Mouse (Mus musculus) hindbrain, embryonic 15.5 days (tissue): ENCODE results near the gene Tmc8. TPM values are rescaled to one million over a fixed set of nuclear protein-coding genes. Genes with fewer than 3 reads are reported as not detected.
"Not testable (repeated sequence)": the region's sequence is repeated elsewhere in the genome, so short reads cannot be mapped to it uniquely, and the experiment has no call there.

Experiments used
- ATAC-seq: fragments of 200-750 bp; cut with Nextera tagmentation; 2 replicates; pipeline ENCODE4 v1.8.0; 2017; ENCODE audit warnings: low read depth, moderate number of reproducible peaks, moderate TSS enrichment; ENCODE audit not compliant: low FRiP score
- H3K27ac ChIP-seq: fragments of 300-500 bp; sonication (generic); replicated peaks from 2 replicates; pipeline ENCODE4 v1.5.1; 2015; ENCODE audit warnings: mild to moderate bottlenecking, inconsistent platforms
- H3K27me3 ChIP-seq: fragments of 300-500 bp; sonication (generic); 2 replicates; pipeline ENCODE4 v1.6.1; 2015; ENCODE audit warnings: control low read depth, inconsistent platforms
- H3K36me3 ChIP-seq: fragments of 300-500 bp; sonication (generic); 2 replicates; pipeline ENCODE4 v1.6.1; 2015; ENCODE audit warnings: control low read depth, inconsistent platforms
- H3K4me1 ChIP-seq: fragments of 300-500 bp; sonication (generic); replicated peaks from 2 replicates; pipeline ENCODE4 v1.6.1; 2015; ENCODE audit warnings: control low read depth, inconsistent platforms
- H3K4me2 ChIP-seq: fragments of 300-500 bp; sonication (generic); 2 replicates; pipeline ENCODE4 v1.6.1; 2015; ENCODE audit warnings: moderate library complexity, mild to moderate bottlenecking, inconsistent platforms
- H3K4me3 ChIP-seq: fragments of 300-500 bp; sonication (generic); 2 replicates; pipeline ENCODE4 v1.5.1; 2015; ENCODE audit warnings: mild to moderate bottlenecking, inconsistent platforms
- H3K9ac ChIP-seq: fragments of 300-500 bp; sonication (generic); 2 replicates; pipeline ENCODE4 v1.6.1; 2015; ENCODE audit warnings: inconsistent platforms
- H3K9me3 ChIP-seq: fragments of 300-500 bp; sonication (generic); 2 replicates; pipeline ENCODE4 v1.6.1; 2016; ENCODE audit warnings: control low read depth, inconsistent platforms
- WGBS: fragments of 180-500 bp; shearing (Covaris S2); methylation state at CpG from one replicate; pipeline ENCODE4 v1.1.7; 2015; 5-methylcytosine and 5-hydroxymethylcytosine counted together
- polyA plus RNA-seq: library from polyadenylated mRNA; unstranded; fragments of >200 nt; fragmentation: Nextera tagmentation; extraction: Ambion mirVana; gene quantifications from 2 replicates; pipeline ENCODE4 v1.2.1, GENCODE M21; 2015

Gene Tmc8
- polyA plus RNA-seq, 1 experiment from 2014 or later: 0.83 TPM

GRCm38 (mm10) chr11:117801650-117802049 is 19.8 kb downstream of the Tmc8 start:
- Histone ChIP-seq H3K9ac (no peak overlapping the region), H3K9me3 (no peaks in the 10 kb centered on the region), H3K36me3 (no peaks in the 10 kb centered on the region), H3K4me3 (no peak overlapping the region), H3K27ac (no peak overlapping the region), H3K27me3 (no peaks in the 10 kb centered on the region), H3K4me1 (no peaks in the 10 kb centered on the region), H3K4me2 (no peak overlapping the region)
- ATAC-seq: no peak
- 79% methylated on average over 7 of the region's 7 CpGs for WGBS

- WGBS: 95% methylated on average over 3 of the region's 3 CpGs
- 0 out of 2 replicates have a peak, but pooled peaks cover under 1% of the 10 kb centered on the region for H3K27me3 ChIP-seq
- H3K9me3 ChIP-seq: no peaks in the 10 kb centered on the region
- no peaks in the 10 kb centered on the region for H3K36me3 ChIP-seq
- H3K4me2 ChIP-seq: no peak overlapping the region
- no peaks in the 10 kb centered on the region for H3K4me1 ChIP-seq
- H3K27ac ChIP-seq: no peak overlapping the region
- no peak for ATAC-seq
- no peak overlapping the region for H3K4me3 ChIP-seq
- H3K9ac ChIP-seq: no peak overlapping the region
Observed at GRCm38 (mm10) chr11:117803166-117803688, 21.4 kb downstream of the Tmc8 start.

DNA sequence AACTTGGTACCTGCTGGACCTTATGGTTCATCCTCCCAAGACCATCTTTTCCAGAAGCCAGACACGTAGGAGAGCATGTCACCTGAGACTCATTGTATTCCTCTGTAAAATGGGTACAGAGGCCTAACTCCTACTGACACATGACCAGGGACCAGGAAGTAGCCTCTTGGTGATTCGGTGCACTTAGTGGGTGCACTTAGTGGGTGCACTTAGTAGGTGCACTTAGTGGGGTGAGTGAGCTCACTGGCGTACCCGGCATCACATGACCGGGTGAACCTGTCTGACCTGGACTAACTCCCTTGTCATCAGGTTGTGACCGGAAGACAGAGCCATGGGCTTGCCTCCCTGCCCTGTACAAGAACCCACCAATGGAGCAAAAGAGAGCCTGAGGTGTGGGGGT is 24.9 kb downstream of the Tmc8 start:
- ATAC-seq: no peak
- H3K36me3 ChIP-seq: no peaks in the 10 kb centered on the region
- peaks cover 21% of the 10 kb centered on the region for H3K27me3 ChIP-seq
- H3K4me3 ChIP-seq: no peak overlapping the region
- no peaks in the 10 kb centered on the region for H3K9me3 ChIP-seq
- H3K4me2 ChIP-seq: no peak overlapping the region
- 96% methylated on average over 6 of the region's 6 CpGs for WGBS
- H3K9ac ChIP-seq: no peak overlapping the region
- H3K27ac ChIP-seq: no peak overlapping the region
- peaks cover 23% of the 10 kb centered on the region for H3K4me1 ChIP-seq

- Histone ChIP-seq H3K27me3 (peaks cover 21% of the 10 kb centered on the region), H3K36me3 (no peaks in the 10 kb centered on the region), H3K4me1 (peaks cover 23% of the 10 kb centered on the region), H3K9ac (peak within 1 kb of the TSS; percentile 54), H3K9me3 (no peaks in the 10 kb centered on the region), H3K4me2 (peak within 1 kb of the TSS; percentile 93), H3K4me3 (peak within 1 kb of the TSS; percentile 68), H3K27ac (no peak within 1 kb of the TSS)
- ATAC-seq: peak; percentile 75
- WGBS: under 1% methylated on average over 71 of the region's 75 CpGs
Observed at GRCm38 (mm10) chr11:117809407-117810311, 27.8 kb downstream of the Tmc8 start, which contains the start of the genes Gm20708 and Syngr2. Gene Gm20708 (plus strand): TSS chr11:117809668. Gene Syngr2 (plus strand): TSS chr11:117809668.

DNA sequence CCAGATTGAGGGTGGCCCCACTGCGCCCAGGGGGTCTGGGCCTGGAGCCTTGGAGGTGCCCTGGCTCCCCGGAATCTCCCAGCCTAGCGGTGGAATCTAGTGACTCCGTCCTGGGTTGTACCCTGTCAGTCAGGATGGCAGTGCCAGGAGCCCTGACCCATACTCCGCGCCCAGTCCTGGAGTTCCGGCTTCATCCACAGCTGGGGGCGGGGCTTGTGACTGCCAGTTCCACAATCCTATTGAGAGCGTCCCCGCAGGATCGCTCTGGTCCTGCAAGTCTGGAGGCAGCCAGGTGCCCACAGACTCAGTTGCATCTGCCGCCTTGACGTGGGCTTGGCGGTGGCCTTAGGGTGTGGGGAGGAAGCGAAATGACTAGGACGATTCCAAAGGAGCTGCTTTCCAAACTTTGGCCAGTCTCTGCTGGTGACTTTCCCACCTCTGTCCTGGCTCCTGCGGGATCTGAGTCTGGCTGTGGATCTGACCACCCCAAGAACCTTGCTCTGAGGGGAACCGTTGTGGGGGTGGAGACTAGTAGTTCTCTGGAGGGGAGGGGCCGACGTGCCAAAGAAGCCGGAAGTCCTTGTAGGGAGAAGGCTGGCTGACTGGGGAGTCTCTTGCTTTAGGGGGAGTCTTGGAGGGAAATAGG is 28.6 kb downstream of the Tmc8 start:
- Histone ChIP-seq H3K27ac (no peak overlapping the region), H3K4me2 (peak overlapping the region; percentile 93), H3K9ac (peak overlapping the region; percentile 54), H3K9me3 (no peaks in the 10 kb centered on the region), H3K4me3 (peak overlapping the region; percentile 68), H3K4me1 (peaks cover 23% of the 10 kb centered on the region), H3K36me3 (no peaks in the 10 kb centered on the region), H3K27me3 (peaks cover 21% of the 10 kb centered on the region)
- peak; percentile 76 for ATAC-seq
- under 1% methylated on average over 21 of the region's 21 CpGs for WGBS

DNA sequence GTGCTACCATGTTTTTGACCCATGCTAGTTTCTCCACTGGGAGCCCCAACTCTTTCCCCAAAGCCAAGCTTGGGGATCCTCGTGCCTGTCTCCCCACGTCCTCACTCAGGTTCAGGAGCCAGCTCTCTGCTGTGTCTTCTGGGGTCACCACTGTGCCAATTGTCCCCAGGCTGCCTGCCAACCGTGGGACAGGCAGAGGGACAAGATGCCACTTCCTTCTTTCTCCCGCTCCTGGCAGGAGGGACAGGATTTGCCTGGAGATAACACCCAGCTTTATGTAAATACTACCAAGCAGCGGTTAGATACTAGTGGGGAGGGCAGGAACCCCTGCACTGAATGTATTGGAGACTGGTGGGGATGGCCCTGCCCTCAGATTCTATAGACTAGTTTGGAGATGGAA is 32.0 kb downstream of the Tmc8 start:
- H3K4me2 ChIP-seq: no peak overlapping the region
- no peak overlapping the region for H3K27ac ChIP-seq
- H3K4me3 ChIP-seq: no peak overlapping the region
- peaks cover 14% of the 10 kb centered on the region for H3K27me3 ChIP-seq
- ATAC-seq: no peak
- H3K9ac ChIP-seq: no peak overlapping the region
- H3K36me3 ChIP-seq: no peaks in the 10 kb centered on the region
- no peaks in the 10 kb centered on the region for H3K9me3 ChIP-seq
- WGBS: 78% methylated on average over 5 of the region's 5 CpGs
- H3K4me1 ChIP-seq: peaks cover 23% of the 10 kb centered on the region

DNA sequence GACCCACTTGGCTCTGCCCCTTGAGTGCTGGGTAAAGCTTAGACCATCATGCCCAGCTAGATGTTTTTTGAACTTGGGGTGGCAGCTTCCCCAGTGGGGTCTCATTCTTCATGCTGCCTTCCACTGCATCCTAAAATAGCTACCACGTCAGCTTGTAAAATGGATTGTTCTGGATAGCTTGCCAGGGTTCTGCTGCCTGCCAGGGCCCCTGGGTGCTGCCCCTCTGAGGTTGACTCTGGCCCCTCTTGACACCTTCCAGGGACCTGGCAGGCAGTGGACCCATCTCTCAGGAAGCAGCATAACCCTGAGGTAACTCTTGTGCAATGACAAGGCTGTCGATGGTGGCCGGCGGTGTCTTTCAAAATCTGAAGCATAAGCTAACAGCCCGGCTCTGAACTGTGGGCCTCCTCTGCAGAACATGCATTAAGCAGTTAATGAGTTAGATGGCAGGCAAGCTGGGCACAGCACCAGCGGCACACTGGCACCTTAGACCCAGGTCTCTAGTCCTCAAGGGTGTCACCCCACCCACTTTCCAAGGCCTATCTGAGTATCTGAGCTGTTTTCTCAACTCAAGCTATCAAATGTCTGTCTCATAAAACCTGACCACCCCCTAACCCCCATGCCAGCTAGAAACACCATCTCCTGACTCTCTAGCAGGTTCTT is 33.0 kb downstream of the Tmc8 start:
- 91% methylated on average over 6 of the region's 6 CpGs for WGBS
- peaks cover 15% of the 10 kb centered on the region for H3K4me1 ChIP-seq
- no peak for ATAC-seq

DNA sequence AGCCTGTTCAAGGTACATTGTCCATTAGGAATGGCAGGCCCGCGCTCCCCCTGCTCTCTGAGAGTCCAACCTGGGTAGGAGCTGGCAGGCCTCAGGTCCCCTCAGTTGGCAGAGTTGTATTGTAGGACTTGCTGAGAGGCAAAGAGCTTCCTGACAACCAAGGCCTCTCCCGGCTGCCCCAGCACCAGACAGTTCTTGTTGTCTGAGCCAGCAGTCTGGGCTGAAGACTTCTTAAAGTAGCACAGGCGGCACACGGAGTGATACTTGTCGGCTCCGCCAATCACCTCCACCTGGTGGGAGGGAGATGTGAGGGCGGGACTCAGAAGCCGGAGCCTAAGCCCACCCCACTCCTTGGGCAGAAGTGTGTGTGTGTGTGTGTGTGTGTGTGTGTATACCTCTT is 34.0 kb downstream of the Tmc8 start:
- H3K36me3 ChIP-seq, H3K9ac ChIP-seq, H3K27ac ChIP-seq, ATAC-seq, H3K4me3 ChIP-seq, H3K4me1 ChIP-seq, H3K4me2 ChIP-seq, H3K27me3 ChIP-seq, H3K9me3 ChIP-seq: not testable (repeated sequence)
- 88% methylated on average over 9 of the region's 9 CpGs for WGBS

More for the DNA sequence above, 33.0 kb downstream of the Tmc8 start:
- Histone ChIP-seq H3K4me3 (no peak overlapping the region), H3K4me2 (no peak overlapping the region), H3K27ac (no peak overlapping the region), H3K9ac (no peak overlapping the region), H3K9me3 (no peaks in the 10 kb centered on the region), H3K27me3 (peaks cover 5% of the 10 kb centered on the region), H3K36me3 (no peaks in the 10 kb centered on the region)

GRCm38 (mm10) chr11:117816389-117816996 is 34.6 kb downstream of the Tmc8 start:
- no peak for ATAC-seq
- no peak overlapping the region for H3K27ac ChIP-seq
- WGBS: 88% methylated on average over 13 of the region's 13 CpGs
- no peaks in the 10 kb centered on the region; the same call in 1 of the 2 replicates for H3K4me1 ChIP-seq
- no peak overlapping the region for H3K4me2 ChIP-seq
- H3K9ac ChIP-seq: no peak overlapping the region
- no peaks in the 10 kb centered on the region for H3K27me3 ChIP-seq
- no peaks in the 10 kb centered on the region for H3K36me3 ChIP-seq
- H3K9me3 ChIP-seq: no peaks in the 10 kb centered on the region
- no peak overlapping the region for H3K4me3 ChIP-seq

DNA sequence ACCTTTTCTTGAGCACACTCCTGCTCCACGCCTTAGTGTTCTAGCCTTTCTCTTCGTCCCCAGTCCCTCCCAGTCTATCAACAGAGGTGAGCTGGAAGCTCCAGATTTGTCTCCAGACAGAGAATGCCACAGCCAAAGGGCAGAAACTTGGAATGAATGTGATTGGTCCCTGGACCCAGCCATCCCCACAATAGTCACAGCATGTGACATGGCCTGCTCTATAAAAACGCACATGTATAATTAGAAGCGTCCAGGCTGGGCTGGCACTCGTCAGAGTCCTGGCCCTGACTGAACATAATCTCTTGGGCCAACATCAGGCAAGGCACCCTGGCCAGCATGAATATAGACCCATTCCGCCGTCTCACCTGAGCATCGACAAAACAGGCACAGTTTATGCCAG is 37.2 kb downstream of the Tmc8 start:
- H3K36me3 ChIP-seq: no peaks in the 10 kb centered on the region
- ATAC-seq: no peak
- no peak overlapping the region for H3K4me2 ChIP-seq
- H3K4me1 ChIP-seq: peaks cover 3% of the 10 kb centered on the region
- H3K27me3 ChIP-seq: no peaks in the 10 kb centered on the region
- WGBS: 60% methylated on average over 8 of the region's 8 CpGs
- no peak overlapping the region for H3K4me3 ChIP-seq
- H3K27ac ChIP-seq: no peak overlapping the region
- H3K9me3 ChIP-seq: no peaks in the 10 kb centered on the region
- no peak overlapping the region for H3K9ac ChIP-seq

- H3K27ac ChIP-seq: no peak overlapping the region
- no peaks in the 10 kb centered on the region for H3K27me3 ChIP-seq
- peaks cover 12% of the 10 kb centered on the region for H3K4me1 ChIP-seq
- H3K4me2 ChIP-seq: no peak overlapping the region
- H3K9ac ChIP-seq: no peak overlapping the region
- no peaks in the 10 kb centered on the region for H3K9me3 ChIP-seq
- H3K36me3 ChIP-seq: no peaks in the 10 kb centered on the region
- WGBS: 88% methylated on average over 7 of the region's 7 CpGs
- ATAC-seq: no peak
- H3K4me3 ChIP-seq: no peak overlapping the region
Observed at GRCm38 (mm10) chr11:117820173-117820572, 38.3 kb downstream of the Tmc8 start.
